Mouse (Mus musculus) v-Abl transformed pro-B cells (cell line): ENCODE data around the gene Olfr187.
"Not testable (repeated sequence)": the region's sequence is repeated elsewhere in the genome, so short reads cannot be mapped to it uniquely, and the experiment has no call there.

Experiments
- in situ Hi-C, 2 experiments: fragments of 400-800 bp; cut with MboI; formaldehyde crosslinking; loops; one replicate each; pipeline ENCODE4 v1.15.1; 2025; ENCODE audit not compliant: unreplicated experiment in 2 of 2

Gene Olfr187

DNA sequence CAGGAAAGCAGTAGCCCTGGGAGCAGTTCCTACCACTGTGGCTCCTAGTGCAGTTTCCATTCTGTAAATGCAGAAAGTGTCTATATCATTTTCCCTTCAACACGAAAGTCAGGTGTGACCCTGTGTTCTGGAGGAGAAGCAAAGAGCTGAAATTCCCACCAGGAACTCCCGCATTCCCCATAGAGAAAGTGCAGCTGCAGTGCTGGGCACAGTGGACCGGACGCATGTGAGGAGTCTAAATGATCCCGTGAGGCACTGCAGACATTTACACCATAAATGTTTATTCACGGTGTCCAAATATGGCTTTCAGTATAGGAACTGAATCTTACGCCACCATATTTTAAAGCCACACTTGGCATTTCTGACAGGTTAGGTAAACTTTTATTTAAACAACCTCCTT lies at the start of gene Olfr187:
TSS of gene Olfr187 (minus strand) at position 58 of the 400 bp plus-strand sequence.
- in situ Hi-C loops = no loop called here

DNA sequence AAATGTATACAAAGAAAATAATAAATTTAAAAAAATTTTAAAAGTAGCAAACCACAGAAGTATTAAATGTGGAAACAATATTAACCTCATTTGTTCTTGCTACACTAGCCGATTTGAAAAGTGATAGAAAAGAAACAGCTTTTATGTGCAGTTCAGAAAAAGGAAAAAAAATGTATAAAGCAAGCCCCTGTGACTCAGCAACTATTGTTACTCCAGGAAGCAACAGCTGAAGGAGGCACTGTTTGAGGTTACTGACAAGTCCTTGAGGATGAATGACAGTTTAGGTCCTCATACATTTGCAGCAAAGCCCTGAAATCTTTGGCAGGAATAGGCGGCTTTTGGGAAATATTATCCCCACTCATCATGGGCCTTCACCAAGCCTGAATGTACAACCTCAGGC lies 41.5 kb upstream of the Olfr187 start:
- in situ Hi-C loops = not testable (repeated sequence)

DNA sequence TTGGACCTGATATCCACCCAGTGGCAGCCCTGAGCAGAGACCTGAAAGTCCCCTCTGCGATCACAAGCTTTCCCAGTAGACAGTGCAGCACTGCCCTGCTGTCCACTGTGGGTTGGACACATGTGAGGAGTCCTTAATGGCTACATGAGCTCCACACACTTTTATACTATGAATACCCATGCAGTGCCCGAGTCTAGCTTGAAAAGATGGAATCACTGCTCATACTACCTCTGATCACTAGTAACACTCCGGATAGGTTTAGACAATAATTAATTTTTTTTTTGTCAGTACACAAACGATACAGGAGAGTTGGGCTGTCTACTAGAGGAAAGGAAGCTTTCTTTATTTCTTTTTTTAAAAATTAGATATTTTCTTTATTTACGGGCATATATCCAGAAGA lies 38.3 kb upstream of the Olfr187 start, which contains the start of gene Olfr190:
TSS of gene Olfr190 (minus strand) at position 101 of the 400 bp plus-strand sequence.
- in situ Hi-C loops = no loop called here

DNA sequence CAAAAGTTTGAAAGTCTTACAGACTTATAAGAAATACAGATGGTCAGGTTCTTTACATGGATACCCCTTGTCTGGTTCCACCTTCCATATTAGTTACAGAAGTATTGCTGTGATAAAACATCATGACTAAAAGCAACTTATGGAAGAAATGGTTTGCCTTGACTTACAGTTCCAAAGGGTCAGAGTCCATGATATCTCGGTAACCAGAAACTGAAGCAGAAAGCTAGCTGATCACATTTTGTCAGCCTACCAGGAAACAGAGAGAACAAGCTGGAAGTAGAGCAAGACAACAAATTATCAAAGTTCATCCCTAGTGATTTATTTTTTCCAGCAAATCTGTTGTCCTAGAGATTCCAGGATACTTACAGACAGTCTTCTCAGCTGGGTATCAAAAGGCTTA lies 34.0 kb upstream of the Olfr187 start:
- in situ Hi-C loops = no loop called here

DNA sequence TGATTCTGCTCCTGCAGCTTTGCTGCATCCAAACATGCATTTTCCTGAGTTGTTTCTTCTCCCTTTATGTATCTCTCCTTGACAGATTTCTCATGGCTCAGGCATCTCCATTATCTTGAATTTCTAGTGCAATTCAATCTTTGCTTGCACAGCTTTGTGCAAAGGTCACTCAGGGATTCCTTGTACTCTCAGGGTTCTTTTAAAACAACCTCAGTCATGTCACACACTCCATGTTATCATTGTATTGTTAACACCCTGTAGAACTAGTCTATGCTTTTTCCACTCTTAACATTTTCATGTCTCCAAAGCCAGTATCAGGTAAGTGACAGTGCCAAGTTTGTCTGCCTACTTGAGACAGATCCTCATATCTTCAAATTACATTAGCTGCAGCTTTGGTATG lies 32.2 kb upstream of the Olfr187 start:
- in situ Hi-C loops = no loop called here

DNA sequence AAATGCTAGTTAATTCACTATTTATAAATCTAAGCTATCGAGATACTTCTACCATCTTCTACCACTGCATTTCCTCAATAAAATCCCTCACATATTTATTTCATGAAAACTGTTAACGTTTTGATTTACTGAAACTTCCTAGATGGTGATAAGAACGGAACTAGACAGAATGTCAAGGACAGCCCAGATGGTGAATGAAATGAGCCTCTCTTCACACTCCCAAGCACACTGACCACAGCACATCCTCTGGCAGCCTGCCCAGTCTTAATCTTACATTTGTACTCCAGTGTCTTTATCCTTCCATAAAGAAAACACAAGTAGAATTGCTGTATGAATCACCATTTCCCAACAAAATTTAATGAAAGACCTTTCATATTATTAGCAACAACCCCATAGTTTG lies 22.8 kb upstream of the Olfr187 start:
- in situ Hi-C loops = not testable (repeated sequence)

DNA sequence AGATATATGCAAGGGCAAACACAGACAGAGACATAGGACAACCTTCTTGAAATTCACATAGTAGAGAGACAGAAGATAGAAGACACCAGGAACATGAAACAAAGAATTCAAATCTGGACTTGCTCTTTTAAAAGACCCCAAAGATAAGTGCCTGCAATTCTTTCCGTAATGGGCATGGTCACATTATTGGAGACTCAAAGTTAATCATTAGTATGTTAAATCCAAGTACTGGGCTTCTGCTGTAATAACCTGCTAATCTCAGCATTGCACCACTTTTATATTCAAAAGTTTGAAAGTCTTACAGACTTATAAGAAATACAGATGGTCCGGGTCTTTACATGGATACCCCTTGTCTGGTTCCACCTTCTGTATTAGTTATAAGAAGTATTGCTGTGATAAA lies 9.7 kb upstream of the Olfr187 start:
- in situ Hi-C loops = not testable (repeated sequence)

DNA sequence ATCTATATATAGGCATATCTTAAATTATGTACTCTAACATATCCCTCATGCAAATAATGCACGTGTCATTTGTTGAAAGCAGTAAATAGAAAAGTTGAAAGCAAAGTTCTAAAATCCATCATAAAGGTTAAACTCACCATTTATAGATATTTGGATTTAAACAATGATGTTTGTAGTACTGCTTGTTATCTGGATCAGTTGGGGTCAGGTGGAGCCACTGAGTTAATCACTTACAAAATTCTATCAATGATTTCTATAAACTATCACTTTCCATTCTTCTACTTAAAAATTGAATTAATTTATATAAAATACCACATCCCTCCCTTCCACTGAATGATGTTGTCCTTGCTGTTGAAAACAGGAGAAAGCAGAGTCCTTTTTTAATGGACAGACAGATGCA lies 9.3 kb upstream of the Olfr187 start:
- in situ Hi-C loops = no loop called here

DNA sequence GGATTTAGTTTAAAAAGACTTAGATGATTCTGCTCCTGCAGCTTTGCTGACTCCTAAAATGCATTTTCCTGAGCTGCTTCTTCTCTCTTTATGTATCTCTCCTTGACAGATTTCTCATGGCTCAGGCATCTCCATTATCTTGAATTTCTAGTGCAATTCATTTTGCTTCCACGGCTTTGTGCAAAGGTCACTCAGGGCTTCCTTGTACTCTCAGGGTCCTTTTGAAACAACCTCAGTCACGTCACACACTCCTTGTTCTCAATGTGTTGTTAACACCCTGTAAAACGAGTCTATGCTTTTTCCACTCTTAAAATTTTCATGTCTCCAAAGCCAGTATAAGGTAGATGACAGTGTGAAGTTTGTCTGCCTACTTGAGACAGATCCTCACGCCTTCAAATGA lies 8.0 kb upstream of the Olfr187 start:
- in situ Hi-C loops = no loop called here

DNA sequence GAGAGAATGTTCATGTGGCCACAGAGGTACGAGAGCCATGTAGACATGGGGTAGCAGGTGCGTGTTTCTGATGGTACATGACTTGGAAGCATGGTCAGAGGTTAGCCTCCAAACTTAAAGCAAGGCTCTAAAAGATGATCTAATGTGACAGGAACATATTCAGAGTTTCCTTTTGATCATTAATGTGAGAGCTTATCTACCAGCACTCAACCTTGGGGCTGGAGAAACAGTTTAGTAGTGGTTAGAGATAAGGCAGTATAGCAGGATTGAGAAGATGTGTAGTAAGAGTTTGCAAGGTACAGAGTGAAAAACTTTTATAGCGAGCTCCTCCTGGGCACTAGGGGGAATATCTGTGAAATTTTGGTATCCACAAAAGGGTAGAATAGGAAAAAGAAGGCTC lies 6.3 kb upstream of the Olfr187 start:
- in situ Hi-C loops = no loop called here

DNA sequence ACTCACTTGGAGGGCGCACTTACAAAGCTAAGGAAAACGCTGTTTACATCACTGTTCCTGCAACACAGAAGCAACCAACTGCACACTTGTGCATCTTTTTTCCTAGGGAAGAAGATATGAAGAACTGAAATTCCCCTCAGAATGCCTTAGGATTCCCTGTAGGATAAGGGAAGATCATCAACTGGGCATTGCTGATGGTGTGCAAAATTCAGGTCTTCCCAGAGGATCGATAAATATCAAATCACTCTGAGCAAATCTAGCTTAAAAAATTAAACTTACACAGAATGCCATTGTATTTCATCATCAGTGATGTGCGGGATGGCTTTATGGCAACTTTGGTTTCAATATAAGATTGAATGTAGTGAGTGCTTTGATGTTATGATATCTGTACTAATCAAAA lies 9.4 kb downstream of the Olfr187 start, which contains the start of gene Olfr186:
TSS of gene Olfr186 (minus strand) at position 101 of the 400 bp plus-strand sequence.
- in situ Hi-C loops = no loop called here

DNA sequence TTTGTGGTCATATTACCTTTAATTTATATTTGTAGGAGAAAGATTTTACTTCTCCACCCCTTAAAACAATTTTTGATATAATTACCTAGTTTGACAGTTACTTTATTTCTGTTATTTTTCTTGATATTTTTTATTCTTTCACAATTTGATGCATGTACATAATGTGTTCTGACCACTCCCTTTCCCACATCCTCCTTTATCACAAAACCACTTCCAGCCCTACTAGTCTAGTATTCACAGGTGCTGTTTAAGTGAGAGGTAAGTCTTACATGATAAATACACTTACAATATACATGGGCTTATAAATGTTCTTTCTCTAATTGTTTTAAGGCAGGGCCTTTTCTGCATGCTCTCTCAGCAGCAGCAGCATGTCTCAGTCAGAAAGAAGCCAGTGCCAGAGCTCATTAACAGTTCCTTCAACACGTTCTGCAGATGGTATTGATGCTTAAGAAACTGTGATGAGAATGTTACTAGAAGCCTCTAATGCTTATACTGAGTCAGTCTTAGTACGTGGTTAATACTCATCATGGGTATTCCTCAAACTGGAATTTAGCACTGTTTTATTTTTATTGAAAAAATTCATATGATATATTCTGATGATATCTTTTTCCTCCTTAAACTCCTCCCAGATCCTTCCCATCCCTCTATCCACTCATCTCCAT lies 26.1 kb downstream of the Olfr187 start:
- in situ Hi-C loops = no loop called here

DNA sequence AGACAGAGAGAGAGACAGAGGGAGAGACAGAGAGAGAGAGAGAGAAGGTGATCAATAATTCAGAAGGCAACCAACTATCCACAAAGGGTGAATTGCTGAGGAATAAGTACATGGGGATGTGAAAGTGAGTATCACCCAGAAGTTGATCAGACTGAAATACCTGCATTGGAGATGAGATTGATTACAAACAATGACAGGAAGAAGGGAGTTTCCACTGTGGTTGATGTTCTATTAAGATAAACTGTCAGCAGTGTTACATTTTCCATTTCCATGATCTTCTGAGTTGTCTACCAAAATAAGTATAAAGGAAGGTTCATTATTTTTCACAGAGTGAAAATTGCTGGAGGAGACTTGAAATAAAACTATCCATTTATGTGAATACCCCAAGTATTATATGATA lies 32.4 kb downstream of the Olfr187 start:
- in situ Hi-C loops = no loop called here

DNA sequence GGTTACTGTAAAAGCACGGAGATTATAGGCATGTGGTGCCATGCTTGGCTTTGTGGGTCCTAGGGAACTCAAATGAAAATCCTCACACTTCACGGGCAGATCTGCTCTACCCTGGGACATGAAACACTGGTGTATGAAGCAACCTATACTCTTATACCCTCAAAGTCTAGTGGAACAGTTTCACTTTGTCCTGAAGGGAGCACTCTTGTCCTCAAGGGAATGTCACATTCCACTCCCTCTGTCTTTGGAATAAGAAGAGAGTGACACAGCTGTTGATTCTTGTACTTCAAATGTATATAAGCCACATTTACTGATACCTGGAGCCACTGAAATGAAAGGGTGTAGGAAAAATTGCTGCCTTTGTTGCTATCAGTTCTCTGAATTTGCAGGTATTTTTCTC lies 44.5 kb downstream of the Olfr187 start, which contains the start of gene Olfr183:
TSS of gene Olfr183 (plus strand) at position 301 of the 400 bp plus-strand sequence.
- in situ Hi-C loops = no loop called here
